Mouse (Mus musculus) stomach, postnatal 0 days (tissue): Measurements from ENCODE around the gene Zfp652.

ENCODE experiments used
- CTCF ChIP-seq: IDR thresholded peaks from 2 replicates; pipeline ENCODE4 v1.5.1; 2016; ENCODE audit warnings: antibody characterized with exemption, low read depth, mild to moderate bottlenecking, moderate library complexity
- EP300 ChIP-seq: optimal IDR thresholded peaks from 2 replicates; pipeline ENCODE3; 2016; ENCODE audit warnings: antibody characterized with exemption

- TF ChIP-seq CTCF (no peak), EP300 (no peak)
Measured at GRCm38 (mm10) chr11:95704032-95704969, 8.2 kb upstream of the Zfp652 start.
